Mouse (Mus musculus) embryonic facial prominence, embryonic 13.5 days (tissue): ENCODE measurements around the gene Phactr1. TPM values are rescaled to one million over a fixed set of nuclear protein-coding genes. Genes with fewer than 3 reads are reported as not detected.

ENCODE experiments used
- ATAC-seq: fragments of 200-750 bp; cut with Nextera tagmentation; 2 replicates; pipeline ENCODE4 v1.8.0; 2017; ENCODE audit warnings: low read depth; ENCODE audit not compliant: insufficient number of reproducible peaks, insufficient read depth, low FRiP score, low TSS enrichment
- H3K27ac ChIP-seq: fragments of 300-500 bp; sonication (generic); 2 replicates; pipeline ENCODE4 v1.5.1; 2015; ENCODE audit warnings: moderate library complexity, mild to moderate bottlenecking, inconsistent platforms
- H3K27me3 ChIP-seq: fragments of 300-500 bp; sonication (generic); 2 replicates; pipeline ENCODE4 v1.6.1; 2015; ENCODE audit warnings: mild to moderate bottlenecking, inconsistent platforms
- H3K36me3 ChIP-seq: fragments of 300-500 bp; sonication (generic); 2 replicates; pipeline ENCODE4 v1.6.1; 2015; ENCODE audit warnings: mild to moderate bottlenecking, inconsistent platforms
- H3K4me1 ChIP-seq: fragments of 300-500 bp; sonication (generic); 2 replicates; pipeline ENCODE4 v1.6.1; 2015; ENCODE audit warnings: inconsistent platforms
- H3K4me2 ChIP-seq: fragments of 300-500 bp; sonication (generic); 2 replicates; pipeline ENCODE4 v1.6.1; 2015; ENCODE audit warnings: moderate library complexity, mild to moderate bottlenecking, inconsistent platforms
- H3K4me3 ChIP-seq: fragments of 300-500 bp; sonication (generic); 2 replicates; pipeline ENCODE4 v1.5.1; 2015; ENCODE audit warnings: mild to moderate bottlenecking, inconsistent platforms
- H3K9ac ChIP-seq: fragments of 300-500 bp; sonication (generic); 2 replicates; pipeline ENCODE4 v1.6.1; 2015; ENCODE audit warnings: mild to moderate bottlenecking, inconsistent platforms
- H3K9me3 ChIP-seq: fragments of 300-500 bp; sonication (generic); 2 replicates; pipeline ENCODE4 v1.6.1; 2016; ENCODE audit warnings: inconsistent platforms
- WGBS: fragments of 180-500 bp; shearing (Covaris S2); methylation state at CpG from one replicate; pipeline ENCODE4 v1.1.7; 2015; ENCODE audit warnings: mixed read lengths; 5-methylcytosine and 5-hydroxymethylcytosine counted together
- polyA plus RNA-seq: library from polyadenylated mRNA; unstranded; fragments of >200 nt; fragmentation: Nextera tagmentation; extraction: Ambion mirVana; gene quantifications from 2 replicates; pipeline ENCODE4 v1.2.1, GENCODE M21; 2015

Phactr1 gene
- polyA plus RNA-seq, 1 experiment from 2014 or later = 13.2 TPM

- H3K4me3 ChIP-seq = no peak overlapping the region
- H3K27ac ChIP-seq = no peak overlapping the region
- no peaks in the 10 kb centered on the region for H3K27me3 ChIP-seq
- H3K4me1 ChIP-seq = no peaks in the 10 kb centered on the region
- no peak overlapping the region for H3K9ac ChIP-seq
- no peak for ATAC-seq
- H3K9me3 ChIP-seq = no peaks in the 10 kb centered on the region
- H3K36me3 ChIP-seq = no peaks in the 10 kb centered on the region
- H3K4me2 ChIP-seq = no peak overlapping the region
- WGBS = 56% methylated on average over 6 of the region's 6 CpGs
These were observed 374.7 kb downstream of the Phactr1 start for GRCm38 (mm10) chr13:43055136-43055535.

- H3K4me1 ChIP-seq = no peaks in the 10 kb centered on the region
- no peaks in the 10 kb centered on the region for H3K36me3 ChIP-seq
- no peak overlapping the region for H3K9ac ChIP-seq
- no peak for ATAC-seq
- no peak overlapping the region for H3K4me2 ChIP-seq
- H3K9me3 ChIP-seq = no peaks in the 10 kb centered on the region
- no peak overlapping the region for H3K27ac ChIP-seq
- H3K4me3 ChIP-seq = no peak overlapping the region
- no peaks in the 10 kb centered on the region for H3K27me3 ChIP-seq
- WGBS = 91% methylated on average over 2 of the region's 2 CpGs
These were observed 376.7 kb downstream of the Phactr1 start for GRCm38 (mm10) chr13:43057104-43057503.

GRCm38 (mm10) chr13:43063355-43063754 is 382.9 kb downstream of the Phactr1 start:
- no peaks in the 10 kb centered on the region for H3K4me1 ChIP-seq
- 41% methylated on average over 4 of the region's 4 CpGs for WGBS

GRCm38 (mm10) chr13:43068716-43069265 is 388.4 kb downstream of the Phactr1 start:
- Histone ChIP-seq H3K4me3 (no peak overlapping the region), H3K27me3 (no peaks in the 10 kb centered on the region), H3K9me3 (no peaks in the 10 kb centered on the region), H3K4me1 (no peaks in the 10 kb centered on the region), H3K27ac (no peak overlapping the region), H3K4me2 (no peak overlapping the region), H3K36me3 (no peaks in the 10 kb centered on the region), H3K9ac (no peak overlapping the region)
- no peak for ATAC-seq
- WGBS = 80% methylated on average over 8 of the region's 8 CpGs

More at GRCm38 (mm10) chr13:43063355-43063754, 382.9 kb downstream of the Phactr1 start:
- ATAC-seq = no peak
- Histone ChIP-seq H3K4me3 (no peak overlapping the region), H3K27me3 (no peaks in the 10 kb centered on the region), H3K4me2 (no peak overlapping the region), H3K9me3 (no peaks in the 10 kb centered on the region), H3K27ac (no peak overlapping the region), H3K9ac (no peak overlapping the region), H3K36me3 (no peaks in the 10 kb centered on the region)

GRCm38 (mm10) chr13:43070496-43070895 is 390.1 kb downstream of the Phactr1 start:
- H3K4me3 ChIP-seq = no peak overlapping the region
- no peaks in the 10 kb centered on the region for H3K36me3 ChIP-seq
- no peak overlapping the region for H3K9ac ChIP-seq
- H3K27ac ChIP-seq = no peak overlapping the region
- no peak overlapping the region for H3K4me2 ChIP-seq
- H3K27me3 ChIP-seq = no peaks in the 10 kb centered on the region
- no peak for ATAC-seq
- 77% methylated on average over 4 of the region's 4 CpGs for WGBS
- no peaks in the 10 kb centered on the region for H3K4me1 ChIP-seq
- H3K9me3 ChIP-seq = no peaks in the 10 kb centered on the region

GRCm38 (mm10) chr13:43070971-43071370 is 390.5 kb downstream of the Phactr1 start:
- H3K9ac ChIP-seq = no peak overlapping the region
- no peaks in the 10 kb centered on the region for H3K9me3 ChIP-seq
- no peaks in the 10 kb centered on the region for H3K4me1 ChIP-seq
- no peak overlapping the region for H3K4me3 ChIP-seq
- no peaks in the 10 kb centered on the region for H3K27me3 ChIP-seq
- no peak for ATAC-seq
- whole genome bisulfite sequencing = 82% methylated on average over 2 of the region's 2 CpGs
- no peak overlapping the region for H3K4me2 ChIP-seq
- no peak overlapping the region for H3K27ac ChIP-seq
- H3K36me3 ChIP-seq = no peaks in the 10 kb centered on the region

- Histone ChIP-seq H3K4me1 (no peaks in the 10 kb centered on the region), H3K9ac (no peak overlapping the region), H3K4me3 (no peak overlapping the region), H3K27me3 (no peaks in the 10 kb centered on the region), H3K36me3 (no peaks in the 10 kb centered on the region), H3K4me2 (no peak overlapping the region), H3K27ac (no peak overlapping the region), H3K9me3 (no peaks in the 10 kb centered on the region)
- ATAC-seq = no peak
- 64% methylated on average over 6 of the region's 6 CpGs for WGBS
These were observed 395.0 kb downstream of the Phactr1 start for GRCm38 (mm10) chr13:43075456-43075855.

- no peaks in the 10 kb centered on the region for H3K27me3 ChIP-seq
- ATAC-seq = no peak
- no peaks in the 10 kb centered on the region for H3K4me1 ChIP-seq
- WGBS = 94% methylated on average over 9 of the region's 9 CpGs
- H3K9ac ChIP-seq = no peak overlapping the region
- H3K4me3 ChIP-seq = no peak overlapping the region
- no peaks in the 10 kb centered on the region for H3K36me3 ChIP-seq
- no peaks in the 10 kb centered on the region for H3K9me3 ChIP-seq
- no peak overlapping the region for H3K27ac ChIP-seq
- no peak overlapping the region for H3K4me2 ChIP-seq
These were observed 397.1 kb downstream of the Phactr1 start for GRCm38 (mm10) chr13:43077485-43077884.

GRCm38 (mm10) chr13:43085226-43085625 is 404.8 kb downstream of the Phactr1 start:
- no peak for ATAC-seq
- Histone ChIP-seq H3K9ac (no peak overlapping the region), H3K4me1 (0 out of 2 replicates have a peak, but pooled peaks cover under 1% of the 10 kb centered on the region), H3K27ac (no peak overlapping the region), H3K27me3 (no peaks in the 10 kb centered on the region), H3K36me3 (no peaks in the 10 kb centered on the region), H3K9me3 (no peaks in the 10 kb centered on the region), H3K4me3 (no peak overlapping the region), H3K4me2 (no peak overlapping the region)
- WGBS = 78% methylated on average over 7 of the region's 7 CpGs

GRCm38 (mm10) chr13:43094365-43094764 is 413.9 kb downstream of the Phactr1 start:
- H3K27me3 ChIP-seq = peaks cover 17% of the 10 kb centered on the region; the same call in 1 of the 2 replicates
- no peak for ATAC-seq
- H3K4me2 ChIP-seq = no peak overlapping the region
- no peak overlapping the region for H3K27ac ChIP-seq
- no peaks in the 10 kb centered on the region for H3K9me3 ChIP-seq
- WGBS = 55% methylated on average over 7 of the region's 7 CpGs
- no peaks in the 10 kb centered on the region for H3K36me3 ChIP-seq
- no peak overlapping the region for H3K4me3 ChIP-seq
- no peak overlapping the region for H3K9ac ChIP-seq
- H3K4me1 ChIP-seq = 0 out of 2 replicates have a peak, but pooled peaks cover 3% of the 10 kb centered on the region

GRCm38 (mm10) chr13:43102943-43103342 is 422.5 kb downstream of the Phactr1 start:
- Histone ChIP-seq H3K4me2 (no peak overlapping the region), H3K4me1 (peaks cover 7% of the 10 kb centered on the region), H3K27ac (no peak overlapping the region), H3K9me3 (peaks cover 5% of the 10 kb centered on the region), H3K4me3 (no peak overlapping the region), H3K9ac (no peak overlapping the region), H3K27me3 (no peaks in the 10 kb centered on the region), H3K36me3 (no peaks in the 10 kb centered on the region)
- no peak for ATAC-seq
- 50% methylated on average over 7 of the region's 7 CpGs for WGBS

- 96% methylated on average over 9 of the region's 9 CpGs for WGBS
- Histone ChIP-seq H3K9me3 (peaks cover 5% of the 10 kb centered on the region), H3K4me2 (no peak overlapping the region), H3K9ac (no peak overlapping the region), H3K27ac (no peak overlapping the region), H3K4me3 (no peak overlapping the region), H3K4me1 (peaks cover 7% of the 10 kb centered on the region), H3K36me3 (no peaks in the 10 kb centered on the region), H3K27me3 (no peaks in the 10 kb centered on the region)
- no peak for ATAC-seq
These were observed 424.1 kb downstream of the Phactr1 start for GRCm38 (mm10) chr13:43104496-43104895.
